Mouse (Mus musculus): ENCODE data around the gene Ubald1.

- TF ChIP-seq ZNF384 (IDR thresholded peaks at IDR 0.05; ENCODE audit: low read depth, low read length) (no peak), ZC3H11A (IDR thresholded peaks at IDR 0.05; ENCODE audit: borderline replicate concordance, low read depth, low read length) (no peak), CHD2 (IDR thresholded peaks at IDR 0.05; ENCODE audit: low read depth, low read length) (no peak)
Measured at GRCm38 (mm10) chr16:4861392-4861791, 18.7 kb downstream of the Ubald1 start.
